Mouse (Mus musculus): ENCODE results near the gene Nfic.

GRCm38 (mm10) chr10:81464405-81465264, 9.2 kb upstream of the Nfic start:
- TF ChIP-seq CTCF (IDR thresholded peaks at IDR 0.05; ENCODE audit: low read depth, low read length): no peak
- TF ChIP-seq POLR2A (IDR thresholded peaks at IDR 0.05; ENCODE audit: borderline replicate concordance, low read depth, low read length): no peak
